Mouse (Mus musculus) CH12.LX (cell line): ENCODE data around the gene Gatb.

Experiments
- CTCF ChIP-seq, 2 experiments: IDR thresholded peaks in 1 of 2; conservative IDR thresholded peaks in 1 of 2; 2 replicates each; pipeline ENCODE4 v1.5.1; 2011 to 2012; ENCODE audit warnings: low read depth in 2 of 2, low read length in 2 of 2, improper control_type of control experiment in 1 of 2, inconsistent platforms in 1 of 2, mild to moderate bottlenecking in 1 of 2, moderate library complexity in 1 of 2
- E2F4 ChIP-seq: IDR thresholded peaks from 2 replicates; pipeline ENCODE4 v1.6.1; 2011; ENCODE audit warnings: low read depth, low read length, improper control_type of control experiment; ENCODE audit not compliant: insufficient replicate concordance
- ELF1 ChIP-seq: IDR thresholded peaks from 2 replicates; pipeline ENCODE4 v1.6.1; 2014; ENCODE audit warnings: low read depth, mild to moderate bottlenecking, inconsistent platforms, low read length, improper control_type of control experiment
- EP300 ChIP-seq: IDR thresholded peaks from 2 replicates; pipeline ENCODE4 v1.6.1; 2011; ENCODE audit warnings: low read length, improper control_type of control experiment
- MAX ChIP-seq: IDR thresholded peaks from 2 replicates; pipeline ENCODE4 v1.6.1; 2011; ENCODE audit warnings: low read length, improper control_type of control experiment
- MYC ChIP-seq: IDR thresholded peaks from 2 replicates; pipeline ENCODE4 v1.6.1; 2011; ENCODE audit warnings: low read depth, mild to moderate bottlenecking, improper control_type of control experiment, low read length
- NELFE ChIP-seq: IDR thresholded peaks from 2 replicates; pipeline ENCODE4 v1.6.1; 2011; ENCODE audit warnings: low read depth, low read length, improper control_type of control experiment
- POLR2A ChIP-seq: IDR thresholded peaks from 2 replicates; pipeline ENCODE4 v1.6.1; 2011; ENCODE audit warnings: low read depth, mild to moderate bottlenecking, improper control_type of control experiment, low read length
- RCOR1 ChIP-seq: conservative IDR thresholded peaks from 2 replicates; pipeline ENCODE4 v1.6.1; 2012; ENCODE audit warnings: low read depth, mild to moderate bottlenecking, inconsistent platforms, low read length, improper control_type of control experiment
- TBP ChIP-seq: conservative IDR thresholded peaks from 2 replicates; pipeline ENCODE4 v1.6.1; 2011; ENCODE audit warnings: low read depth, low read length, improper control_type of control experiment
- USF2 ChIP-seq: conservative IDR thresholded peaks from 2 replicates; pipeline ENCODE4 v1.6.1; 2011; ENCODE audit warnings: low read depth, low read length, improper control_type of control experiment
- ZC3H11A ChIP-seq: IDR thresholded peaks from 2 replicates; pipeline ENCODE4 v1.6.1; 2012; ENCODE audit warnings: low read depth, mild to moderate bottlenecking, inconsistent platforms, low read length, improper control_type of control experiment
- ZNF384 ChIP-seq: IDR thresholded peaks from 2 replicates; pipeline ENCODE4 v1.6.1; 2012; ENCODE audit warnings: low read depth, low read length, improper control_type of control experiment, inconsistent platforms

GRCm38 (mm10) chr3:85616389-85616788 is 42.5 kb downstream of the Gatb start:
- TF ChIP-seq CTCF (conservative IDR thresholded peaks at IDR 0.05 in 1 of 2, IDR thresholded peaks at IDR 0.05 in 1 of 2; ENCODE audit: low read depth in 2 of 2, low read length in 2 of 2), result no peak
- no peak for TF ChIP-seq MAX
- TF ChIP-seq NELFE, result no peak
- no peak for TF ChIP-seq ZNF384
- no peak for TF ChIP-seq MYC
- TF ChIP-seq ZC3H11A, result no peak
- TF ChIP-seq E2F4, result no peak
- no peak for TF ChIP-seq USF2
- no peak for TF ChIP-seq TBP
- no peak for TF ChIP-seq POLR2A
- no peak for TF ChIP-seq ELF1
- TF ChIP-seq EP300, result no peak
- TF ChIP-seq RCOR1, result no peak
